Mouse (Mus musculus) C2C12 (cell line): ENCODE results near the gene Gm42372.

Source experiments
- CEBPB ChIP-seq: IDR thresholded peaks from one replicate; pipeline ENCODE4 v1.6.1; 2011; ENCODE audit warnings: low read depth, mild to moderate bottlenecking, control low read depth, moderate library complexity
- CTCF ChIP-seq: IDR thresholded peaks from one replicate; pipeline ENCODE4 v1.5.1; 2011; ENCODE audit not compliant: control insufficient read depth, insufficient read depth, insufficient read length
- FOSL1 ChIP-seq: IDR thresholded peaks from one replicate; pipeline ENCODE4 v1.8.0; 2011; ENCODE audit warnings: mild to moderate bottlenecking, low read length; ENCODE audit not compliant: poor library complexity, insufficient read depth, severe bottlenecking
- MAX ChIP-seq: IDR thresholded peaks from one replicate; pipeline ENCODE4 v1.6.1; 2011; ENCODE audit warnings: mild to moderate bottlenecking, control low read depth
- MYOD1 ChIP-seq: IDR thresholded peaks from one replicate; pipeline ENCODE4 v1.6.1; 2011; ENCODE audit warnings: low read depth; ENCODE audit not compliant: control insufficient read depth, insufficient read length
- MYOG ChIP-seq: IDR thresholded peaks from one replicate; pipeline ENCODE4 v1.6.1; 2011; ENCODE audit not compliant: control insufficient read depth, insufficient read length; ENCODE audit errors: extremely low read depth
- USF1 ChIP-seq: IDR thresholded peaks from one replicate; pipeline ENCODE4 v1.6.1; 2011; ENCODE audit warnings: low read depth, mild to moderate bottlenecking, control low read depth, moderate library complexity

DNA sequence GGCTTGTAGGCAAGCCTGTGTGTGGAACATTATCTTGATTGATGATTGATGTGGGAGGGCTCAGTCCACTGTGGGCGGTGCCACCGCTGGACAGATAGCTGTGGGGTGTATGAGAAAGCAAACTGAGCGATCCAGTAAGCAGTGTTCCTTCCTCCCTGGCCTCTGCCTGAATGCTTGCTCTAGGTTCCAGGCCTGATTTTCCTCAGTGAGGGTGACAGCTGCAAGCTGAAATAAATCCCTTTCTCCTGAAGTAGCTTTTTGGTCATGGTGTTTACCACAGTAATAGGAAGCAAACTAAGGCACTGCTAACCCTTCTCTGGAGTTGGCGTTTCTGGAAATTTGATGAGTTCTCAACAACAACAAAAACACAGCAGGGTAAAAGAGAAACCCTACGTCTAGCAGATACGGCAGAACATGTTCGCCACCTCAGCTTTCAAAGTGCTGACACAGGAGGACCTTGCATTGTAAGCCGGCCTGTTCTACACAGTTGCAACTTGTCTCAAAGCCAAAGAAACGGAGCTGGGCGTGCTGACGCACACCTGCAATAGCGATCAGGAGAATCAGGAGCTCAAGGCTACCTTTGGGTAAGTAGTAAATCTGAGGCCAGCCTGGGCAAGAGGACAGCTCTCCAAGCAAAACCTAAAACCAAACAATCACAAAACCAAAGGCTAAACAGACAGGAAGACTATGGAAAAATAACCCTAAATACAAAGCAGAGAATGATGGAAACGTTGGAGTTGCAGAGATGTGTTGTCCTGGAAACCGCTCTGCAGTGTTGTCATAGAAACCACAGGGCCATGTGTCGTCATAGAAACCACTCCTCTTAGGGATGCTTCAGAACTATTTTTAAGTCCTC is 26.2 kb upstream of the Gm42372 start:
- TF ChIP-seq CTCF = no peak
- no peak for TF ChIP-seq MYOG
- no peak for TF ChIP-seq USF1
- no peak for TF ChIP-seq MAX
- TF ChIP-seq MYOD1 = no peak
- no peak for TF ChIP-seq FOSL1
- no peak for TF ChIP-seq CEBPB
